In the genomic region with DNA sequence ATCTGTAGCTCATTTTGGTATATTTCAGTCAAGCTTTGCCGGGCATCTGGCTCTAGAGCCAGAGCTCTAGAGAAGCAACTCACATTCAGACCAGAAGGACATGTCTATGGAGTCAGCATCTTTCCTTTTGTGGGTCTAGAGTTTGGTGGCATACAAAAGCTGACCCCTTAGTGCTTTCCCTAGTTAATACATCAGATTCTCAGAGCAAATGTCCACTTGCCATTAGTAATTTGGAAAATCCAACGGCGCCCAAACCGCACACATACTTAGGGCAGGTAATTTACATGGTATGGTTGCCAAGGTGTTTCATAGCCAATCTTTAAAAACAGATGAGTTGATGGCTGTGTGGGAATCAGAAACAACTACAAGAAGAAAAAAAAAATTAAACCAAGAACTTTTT, we compare ENCODE assay signal across 8 mouse cellular contexts. TPM values are rescaled to one million over a fixed set of nuclear protein-coding genes. Genes with fewer than 3 reads are reported as not detected.
A peak's percentile ranks its signal among the peaks of the same experiment; 100 is the strongest.
DNase-seq lines count a peak whose midpoint lies in the region; ATAC-seq lines count a peak whose summit lies in the region.

No protein-coding gene starts in this region.

- peak overlapping the region; percentile 66 for H3K4me3 ChIP-seq in kidney, embryonic 15.5 days (replicated peaks)
- peak overlapping the region; percentile 57 for H3K4me3 ChIP-seq in embryonic facial prominence, embryonic 15.5 days (replicated peaks)
- peak overlapping the region; percentile 71 for H3K4me3 ChIP-seq in intestine, embryonic 14.5 days (ENCODE audit: low read depth, low read length)
- H3K4me3 ChIP-seq in midbrain, embryonic 16.5 days (ENCODE audit: low read depth, low read length) = no peak overlapping the region

- peaks cover 20% of the 10 kb centered on the region for H3K4me1 ChIP-seq in kidney, embryonic 15.5 days
- H3K4me1 ChIP-seq in embryonic facial prominence, embryonic 15.5 days = peaks cover 28% of the 10 kb centered on the region
- H3K4me1 ChIP-seq in intestine, embryonic 14.5 days (replicated peaks; ENCODE audit: control insufficient read depth, insufficient read depth, low read length) = peaks cover 32% of the 10 kb centered on the region
- H3K4me1 ChIP-seq in midbrain, embryonic 16.5 days (ENCODE audit: control insufficient read depth, insufficient read depth, low read length) = peaks cover 9% of the 10 kb centered on the region; the same call in 1 of the 2 replicates

- no peaks in the 10 kb centered on the region for H3K9me3 ChIP-seq in kidney, embryonic 15.5 days (replicated peaks)
- H3K9me3 ChIP-seq in embryonic facial prominence, embryonic 15.5 days (replicated peaks) = no peaks in the 10 kb centered on the region
- no peaks in the 10 kb centered on the region for H3K9me3 ChIP-seq in intestine, embryonic 14.5 days (ENCODE audit: control insufficient read depth, low read length)
- no peaks in the 10 kb centered on the region for H3K9me3 ChIP-seq in midbrain, embryonic 16.5 days (replicated peaks; ENCODE audit: control insufficient read depth, low read length, poor library complexity, severe bottlenecking)

- peak overlapping the region; percentile 98 for H3K27ac ChIP-seq in kidney, embryonic 15.5 days
- H3K27ac ChIP-seq in embryonic facial prominence, embryonic 15.5 days (replicated peaks) = peak overlapping the region; percentile 97
- peak overlapping the region; percentile 96 for H3K27ac ChIP-seq in intestine, embryonic 14.5 days (ENCODE audit: low read depth)
- no peak overlapping the region for H3K27ac ChIP-seq in midbrain, embryonic 16.5 days (ENCODE audit: low read length)

- no peak for ATAC-seq in kidney, embryonic 15.5 days (replicated peaks; ENCODE audit: low FRiP score)
- no peak for ATAC-seq in embryonic facial prominence, embryonic 15.5 days (ENCODE audit: insufficient number of reproducible peaks, low FRiP score, low TSS enrichment, low read depth)
- no peak for ATAC-seq in intestine, embryonic 14.5 days (replicated peaks; ENCODE audit: low FRiP score, low TSS enrichment, low read depth)
- no peak for ATAC-seq in midbrain, embryonic 16.5 days

- H3K27me3 ChIP-seq in kidney, embryonic 15.5 days = no peaks in the 10 kb centered on the region
- H3K27me3 ChIP-seq in embryonic facial prominence, embryonic 15.5 days = no peaks in the 10 kb centered on the region
- H3K27me3 ChIP-seq in intestine, embryonic 14.5 days (replicated peaks; ENCODE audit: control insufficient read depth, insufficient read depth, low read length) = no peaks in the 10 kb centered on the region
- no peaks in the 10 kb centered on the region for H3K27me3 ChIP-seq in midbrain, embryonic 16.5 days (ENCODE audit: control insufficient read depth, insufficient read depth, low read depth, low read length)

- DNase-seq in kidney, adult 18-20 months = no peak
- no peak for DNase-seq in intestine, embryonic 14.5 days (ENCODE audit: low spot score)
- no peak for DNase-seq in MN1 (ENCODE audit: low spot score)
- DNase-seq in thymus, postnatal 36 days = no peak
- no peak for DNase-seq in layer of hippocampus, adult 11-12 months (ENCODE audit: low spot score)

- H3K9ac ChIP-seq in kidney, embryonic 15.5 days = peak overlapping the region; percentile 71; the same call in 1 of the 2 replicates
- peak overlapping the region; percentile 47; the same call in 1 of the 2 replicates for H3K9ac ChIP-seq in embryonic facial prominence, embryonic 15.5 days
- H3K9ac ChIP-seq in intestine, embryonic 14.5 days (ENCODE audit: low read length) = peak overlapping the region; percentile 81
- H3K9ac ChIP-seq in midbrain, embryonic 16.5 days (ENCODE audit: low read depth, low read length) = no peak overlapping the region

- peak overlapping the region; percentile 77 for H3K4me2 ChIP-seq in kidney, embryonic 15.5 days
- H3K4me2 ChIP-seq in embryonic facial prominence, embryonic 15.5 days (replicated peaks) = peak overlapping the region; percentile 61
- H3K4me2 ChIP-seq in intestine, embryonic 14.5 days (ENCODE audit: low read length) = peak overlapping the region; percentile 72
- peak overlapping the region; percentile 95 for H3K4me2 ChIP-seq in midbrain, embryonic 16.5 days (ENCODE audit: low read length)

- peaks cover 12% of the 10 kb centered on the region for H3K36me3 ChIP-seq in kidney, embryonic 15.5 days
- H3K36me3 ChIP-seq in embryonic facial prominence, embryonic 15.5 days = no peaks in the 10 kb centered on the region
- H3K36me3 ChIP-seq in intestine, embryonic 14.5 days (ENCODE audit: control insufficient read depth, insufficient read depth, low read length) = peaks cover 13% of the 10 kb centered on the region
- H3K36me3 ChIP-seq in midbrain, embryonic 16.5 days (ENCODE audit: control insufficient read depth, insufficient read depth, low read length) = no peaks in the 10 kb centered on the region

- 83% methylated on average over 4 of the region's 4 CpGs for WGBS in kidney, embryonic 15.5 days
- 51% methylated on average over 4 of the region's 4 CpGs for whole genome bisulfite sequencing in embryonic facial prominence, embryonic 15.5 days
- 67% methylated on average over 4 of the region's 4 CpGs for WGBS in intestine, embryonic 14.5 days
- WGBS in midbrain, embryonic 16.5 days = 95% methylated on average over 4 of the region's 4 CpGs

RNA-seq across cellular contexts. Expression of a gene that starts 1.2 kb away (rescaled TPM):
- 27.8 and 30.5 TPM in 2 replicates for polyA plus RNA-seq in kidney, embryonic 15.5 days (2015; fragmentation: Nextera tagmentation; extraction: Ambion mirVana)
- polyA plus RNA-seq in embryonic facial prominence, embryonic 15.5 days (2015; fragmentation: Nextera tagmentation; extraction: Ambion mirVana) = 47.1 and 56.9 TPM in 2 replicates
- 24.5 and 28.7 TPM in 2 replicates for polyA plus RNA-seq in intestine, embryonic 14.5 days (2014; fragmentation: Nextera tagmentation; extraction: Ambion mirVana)
- polyA plus RNA-seq in midbrain, embryonic 16.5 days (2015; fragmentation: Nextera tagmentation; extraction: Ambion mirVana) = 5.1 and 6.2 TPM in 2 replicates
